Mouse (Mus musculus) MEL (cell line): ENCODE measurements around the gene Ddx1. TPM values are rescaled to one million over a fixed set of nuclear protein-coding genes. Genes with fewer than 3 reads are reported as not detected.
A peak's percentile ranks its signal among the peaks of the same experiment; 100 is the strongest.
"Not testable (repeated sequence)": the region's sequence is repeated elsewhere in the genome, so short reads cannot be mapped to it uniquely, and the experiment has no call there.

Experiments used
- DNase-seq: peaks from one replicate; pipeline ENCODE4 v3.0.0; 2011; ENCODE audit warnings: low read depth, low spot score
- H3K27ac ChIP-seq: 2 replicates; pipeline ENCODE4 v1.5.1; 2012; ENCODE audit warnings: low read depth, mild to moderate bottlenecking, control low read depth, low read length, moderate library complexity; ENCODE audit not compliant: control insufficient read depth
- H3K27me3 ChIP-seq, 2 experiments: fragments of 150-350 bp in 1 of 2; sonication (generic) in 1 of 2; 2 replicates each; pipeline ENCODE4 v1.6.1; 2012; ENCODE audit warnings: low read length in 2 of 2, mild to moderate bottlenecking in 2 of 2, improper control_type of control experiment in 1 of 2, moderate library complexity in 1 of 2; ENCODE audit not compliant: insufficient read depth in 2 of 2, control insufficient read depth in 1 of 2
- H3K36me3 ChIP-seq, 2 experiments: 2 replicates each; pipeline ENCODE4 v1.6.1; 2012 to 2014; ENCODE audit warnings: low read length in 2 of 2, improper control_type of control experiment in 1 of 2, inconsistent platforms in 1 of 2, mild to moderate bottlenecking in 1 of 2; ENCODE audit not compliant: insufficient read depth in 2 of 2, control insufficient read depth in 1 of 2
- H3K4me1 ChIP-seq, 2 experiments: fragments of 150-350 bp in 1 of 2; sonication (generic) in 1 of 2; 2 replicates each; pipeline ENCODE4 v1.6.1; 2012; ENCODE audit warnings: low read length in 2 of 2, improper control_type of control experiment in 1 of 2, mild to moderate bottlenecking in 1 of 2; ENCODE audit not compliant: insufficient read depth in 2 of 2, control insufficient read depth in 1 of 2
- H3K4me3 ChIP-seq, 2 experiments: fragments of 150-350 bp in 1 of 2; sonication (generic) in 1 of 2; 2 replicates each; pipeline ENCODE4 v1.5.1; 2012; ENCODE audit warnings: low read depth in 2 of 2, low read length in 2 of 2, mild to moderate bottlenecking in 2 of 2, moderate library complexity in 2 of 2, control low read depth in 1 of 2, improper control_type of control experiment in 1 of 2; ENCODE audit not compliant: control insufficient read depth in 1 of 2, insufficient read depth in 1 of 2
- H3K79me2 ChIP-seq: 2 replicates; pipeline ENCODE4 v1.6.1; 2012; ENCODE audit warnings: mild to moderate bottlenecking, low read length, moderate library complexity; ENCODE audit not compliant: control insufficient read depth, poor library complexity, insufficient read depth
- H3K9ac ChIP-seq: 2 replicates; pipeline ENCODE4 v1.6.1; 2012; ENCODE audit warnings: low read depth, mild to moderate bottlenecking, control low read depth, low read length, moderate library complexity; ENCODE audit not compliant: control insufficient read depth, poor library complexity, severe bottlenecking
- H3K9me3 ChIP-seq: fragments of 150-350 bp; sonication (generic); replicated peaks from 2 replicates; pipeline ENCODE4 v1.6.1; 2012; ENCODE audit warnings: mild to moderate bottlenecking, low read length, improper control_type of control experiment, moderate library complexity; ENCODE audit not compliant: insufficient read depth
- BHLHE40 ChIP-seq: IDR thresholded peaks from 2 replicates; pipeline ENCODE4 v1.6.1; 2012; ENCODE audit warnings: low read depth, mild to moderate bottlenecking, inconsistent platforms, low read length, improper control_type of control experiment, borderline replicate concordance
- CHD1 ChIP-seq: IDR thresholded peaks from 2 replicates; pipeline ENCODE4 v1.6.1; 2012; ENCODE audit warnings: low read depth, mild to moderate bottlenecking, inconsistent platforms, low read length, improper control_type of control experiment
- ETS1 ChIP-seq: IDR thresholded peaks from 2 replicates; pipeline ENCODE4 v1.6.1; 2012; ENCODE audit warnings: low read depth, mild to moderate bottlenecking, inconsistent platforms, low read length, improper control_type of control experiment, moderate library complexity
- HCFC1 ChIP-seq: IDR thresholded peaks from 2 replicates; pipeline ENCODE4 v1.6.1; 2012; ENCODE audit warnings: low read depth, mild to moderate bottlenecking, inconsistent platforms, low read length, improper control_type of control experiment, moderate library complexity
- JUND ChIP-seq: IDR thresholded peaks from 2 replicates; pipeline ENCODE4 v1.6.1; 2011; ENCODE audit warnings: low read depth, mild to moderate bottlenecking, improper control_type of control experiment, low read length
- MAFK ChIP-seq: IDR thresholded peaks from 2 replicates; pipeline ENCODE4 v1.6.1; 2011; ENCODE audit warnings: low read depth, mild to moderate bottlenecking, low read length, improper control_type of control experiment, borderline replicate concordance
- MAX ChIP-seq: IDR thresholded peaks from 2 replicates; pipeline ENCODE4 v1.6.1; 2011; ENCODE audit warnings: low read length, improper control_type of control experiment
- POLR2AphosphoS2 ChIP-seq: IDR thresholded peaks from 2 replicates; pipeline ENCODE4 v1.6.1; 2011; ENCODE audit warnings: low read length, improper control_type of control experiment
- RAD21 ChIP-seq: IDR thresholded peaks from 2 replicates; pipeline ENCODE4 v1.6.1; 2011; ENCODE audit warnings: mild to moderate bottlenecking, low read depth, low read length, improper control_type of control experiment
- TAL1 ChIP-seq: IDR thresholded peaks from 2 replicates; pipeline ENCODE4 v1.6.1; 2012; ENCODE audit warnings: mild to moderate bottlenecking, inconsistent platforms, low read length, moderate library complexity, mixed read lengths
- TCF12 ChIP-seq: IDR thresholded peaks from 2 replicates; pipeline ENCODE4 v1.6.1; 2014; ENCODE audit warnings: low read depth, mild to moderate bottlenecking, inconsistent platforms, low read length, improper control_type of control experiment, moderate library complexity
- USF1 ChIP-seq: IDR thresholded peaks from 2 replicates; pipeline ENCODE4 v1.6.1; 2014; ENCODE audit warnings: low read depth, mild to moderate bottlenecking, inconsistent platforms, low read length, improper control_type of control experiment, moderate library complexity
- ZKSCAN1 ChIP-seq: IDR thresholded peaks from 2 replicates; pipeline ENCODE4 v1.6.1; 2012; ENCODE audit warnings: low read depth, mild to moderate bottlenecking, inconsistent platforms, low read length, improper control_type of control experiment, moderate library complexity
- polyA plus RNA-seq, 2 experiments: library from polyadenylated mRNA; stranded (reverse) in 1 of 2; unstranded in 1 of 2; fragments of >175 nt in 1 of 2; fragments of >200 nt in 1 of 2; gene quantifications; 2 replicates each; pipeline versions ENCODE4 v1.2.1 to v1.2.4; 2012; ENCODE audit warnings: low replicate concordance in 2 of 2, low read depth in 1 of 2; ENCODE audit not compliant: insufficient read length in 2 of 2, insufficient read depth in 1 of 2, missing spikeins in 1 of 2
- total RNA-seq: library from RNA; depleted of rRNA; stranded (reverse); fragments of 300-350 nt; gene quantifications from 2 replicates; pipeline ENCODE4 v1.2.3, GENCODE M21; 2012

The Ddx1 gene
- total and polyA plus RNA-seq, 3 experiments: 75.4 to 1,375 (median 134) TPM

- peaks cover 0 to 16% of the 10 kb centered on the region in 2 experiments; a peak in 2 of 4 replicates for H3K36me3 ChIP-seq
- H3K9ac ChIP-seq: no peak overlapping the region
- H3K4me3 ChIP-seq: no peak overlapping the region
- no peaks in the 10 kb centered on the region for H3K79me2 ChIP-seq
- no peaks in the 10 kb centered on the region for H3K9me3 ChIP-seq
- H3K27ac ChIP-seq: no peak overlapping the region
- no peak for DNase-seq
- H3K27me3 ChIP-seq: no peaks in the 10 kb centered on the region
- peaks cover 5 to 42% of the 10 kb centered on the region in 2 experiments for H3K4me1 ChIP-seq
- TF ChIP-seq POLR2AphosphoS2 (no peak), MAX (no peak), MAFK (no peak), CHD1 (no peak), TAL1 (no peak), HCFC1 (no peak), RAD21 (no peak)
Observed at GRCm38 (mm10) chr12:13184873-13185361, 64.1 kb downstream of the Ddx1 start.

- H3K36me3 ChIP-seq: peaks cover 0 to 22% of the 10 kb centered on the region in 2 experiments; a peak in 2 of 4 replicates
- DNase-seq, H3K79me2 ChIP-seq, H3K4me3 ChIP-seq, H3K27ac ChIP-seq, H3K9me3 ChIP-seq, H3K27me3 ChIP-seq, H3K9ac ChIP-seq: not testable (repeated sequence)
- peaks cover 5 to 46% of the 10 kb centered on the region in 2 experiments for H3K4me1 ChIP-seq
Observed at GRCm38 (mm10) chr12:13184136-13184535, 64.9 kb downstream of the Ddx1 start.

- Histone ChIP-seq H3K27me3 (no peaks in the 10 kb centered on the region), H3K36me3 (peaks cover 0 to 22% of the 10 kb centered on the region in 2 experiments; a peak in 2 of 4 replicates), H3K9ac (no peak overlapping the region), H3K9me3 (no peaks in the 10 kb centered on the region), H3K4me3 (no peak overlapping the region), H3K79me2 (no peaks in the 10 kb centered on the region), H3K4me1 (peaks cover 5 to 46% of the 10 kb centered on the region in 2 experiments), H3K27ac (no peak overlapping the region)
- peak; percentile 6 for DNase-seq
- TF ChIP-seq ETS1 (no peak), ZKSCAN1 (no peak), BHLHE40 (no peak), TCF12 (no peak), USF1 (no peak), JUND (no peak), POLR2AphosphoS2 (no peak), CHD1 (no peak), MAFK (no peak)
Observed at GRCm38 (mm10) chr12:13182220-13182619, 66.8 kb downstream of the Ddx1 start.
